Mouse (Mus musculus): ENCODE results near the gene E130114P18Rik. TPM values are rescaled to one million over a fixed set of nuclear protein-coding genes. Genes with fewer than 3 reads are reported as not detected.

The E130114P18Rik gene
- not detected in 2 replicates for total RNA-seq (2023)

GRCm38 (mm10) chr4:97777706-97778176 lies at the start of gene E130114P18Rik:
Gene E130114P18Rik (minus strand): TSS chr4:97778078.

DNA sequence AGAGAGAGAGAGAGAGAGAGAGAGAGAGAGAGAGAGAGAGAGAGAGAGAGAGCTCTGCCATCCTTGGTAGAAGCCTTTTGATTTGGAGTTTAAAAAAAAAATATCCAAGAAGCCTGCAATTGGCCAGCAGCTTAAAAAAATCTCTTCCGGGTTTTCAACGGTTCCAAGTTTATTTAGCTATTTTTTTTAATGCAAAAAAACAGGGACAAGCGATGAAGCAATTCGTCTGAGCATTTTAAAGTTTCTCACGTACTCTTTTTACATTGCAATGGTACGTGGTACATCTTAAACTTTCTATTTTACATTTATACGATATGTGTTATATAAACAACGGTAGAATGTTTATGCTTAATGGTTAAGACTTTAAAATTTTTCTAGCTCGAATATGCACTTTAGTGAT lies 5.2 kb downstream of the E130114P18Rik start, which contains the start of gene Nfia:
Gene Nfia (plus strand): TSS at position 94 of the 400 bp plus-strand sequence.

Other genes with a start within 250 kb of the E130114P18Rik start
- 7.7 and 8.8 TPM in 2 replicates for gene Nfia, start 5.3 kb downstream of the E130114P18Rik start, total RNA-seq (2023)

All from neutrophil, adult 65 days (primary cell).